Mouse (Mus musculus): ENCODE measurements around the gene Ago3. TPM values are rescaled to one million over a fixed set of nuclear protein-coding genes. Genes with fewer than 3 reads are reported as not detected.

Gene Ago3
- polyA plus RNA-seq, 1 experiment, result 14.7 TPM

DNA sequence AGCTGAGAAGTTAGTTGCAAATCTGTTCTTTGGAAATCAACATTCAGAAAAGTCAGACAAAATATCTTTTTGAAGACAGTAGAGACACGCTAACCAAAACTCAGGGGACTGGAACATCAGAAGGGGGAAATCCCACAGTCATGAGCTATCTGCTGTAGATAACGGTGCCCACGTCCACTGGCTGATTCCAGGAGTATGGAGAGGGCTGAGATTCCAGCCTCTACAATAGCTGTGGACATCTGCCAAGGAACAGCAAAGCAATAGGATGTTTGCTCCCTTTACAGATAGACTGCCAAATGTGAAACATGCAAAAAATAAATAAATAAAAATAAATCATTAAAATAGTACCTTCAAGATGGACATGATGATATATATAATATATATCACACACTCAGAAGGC is 15.2 kb upstream of the Ago3 start:
- no peaks in the 10 kb centered on the region for H3K27me3 ChIP-seq (ENCODE audit: control insufficient read depth, insufficient read depth, low read length)
- no peaks in the 10 kb centered on the region; the same call in 1 of the 2 replicates for H3K36me3 ChIP-seq (ENCODE audit: control insufficient read depth, insufficient read depth, low read length)
- no peak overlapping the region for H3K27ac ChIP-seq (ENCODE audit: control insufficient read depth, insufficient read depth, low read depth, low read length)
- H3K4me3 ChIP-seq (ENCODE audit: control insufficient read depth, low read depth, low read length), result no peak overlapping the region
- no peaks in the 10 kb centered on the region for H3K4me1 ChIP-seq (ENCODE audit: control insufficient read depth, insufficient read depth, low read length)
- TF ChIP-seq CTCF (IDR thresholded peaks at IDR 0.05; ENCODE audit: control insufficient read depth, insufficient read depth, insufficient replicate concordance, low read depth, low read length), result no peak

DNA sequence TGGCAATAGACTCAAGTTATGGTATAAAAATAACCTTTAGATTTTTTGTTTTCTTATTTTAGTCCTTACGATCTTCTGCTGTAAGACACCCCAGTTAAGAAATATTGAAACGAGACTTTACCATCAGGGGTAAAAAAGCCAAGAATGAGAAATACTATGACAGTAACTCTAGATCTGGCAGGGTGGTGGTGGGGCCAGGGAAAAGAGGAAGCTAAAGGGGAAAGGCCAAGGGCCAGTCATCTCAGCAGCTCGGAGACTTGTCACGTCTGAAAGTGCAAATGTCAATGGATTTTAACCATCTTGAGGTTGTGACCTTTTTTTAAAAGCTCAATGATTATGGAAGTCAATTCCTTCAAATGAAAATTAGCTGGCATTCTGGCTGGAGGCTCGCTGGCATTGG is 8.9 kb upstream of the Ago3 start:
- TF ChIP-seq POLR2A (IDR thresholded peaks at IDR 0.05; ENCODE audit: control insufficient read depth, low read depth, low read length) (no peak), CTCF (IDR thresholded peaks at IDR 0.05; ENCODE audit: control insufficient read depth, insufficient read depth, insufficient replicate concordance, low read depth, low read length) (no peak)
- H3K4me3 ChIP-seq (ENCODE audit: control insufficient read depth, low read depth, low read length), result no peak overlapping the region
- H3K36me3 ChIP-seq (ENCODE audit: control insufficient read depth, insufficient read depth, low read length), result no peaks in the 10 kb centered on the region; the same call in 1 of the 2 replicates
- H3K27me3 ChIP-seq (ENCODE audit: control insufficient read depth, insufficient read depth, low read length), result no peaks in the 10 kb centered on the region
- H3K4me1 ChIP-seq (ENCODE audit: control insufficient read depth, insufficient read depth, low read length), result no peaks in the 10 kb centered on the region
- H3K27ac ChIP-seq (ENCODE audit: control insufficient read depth, insufficient read depth, low read depth, low read length), result no peak overlapping the region

DNA sequence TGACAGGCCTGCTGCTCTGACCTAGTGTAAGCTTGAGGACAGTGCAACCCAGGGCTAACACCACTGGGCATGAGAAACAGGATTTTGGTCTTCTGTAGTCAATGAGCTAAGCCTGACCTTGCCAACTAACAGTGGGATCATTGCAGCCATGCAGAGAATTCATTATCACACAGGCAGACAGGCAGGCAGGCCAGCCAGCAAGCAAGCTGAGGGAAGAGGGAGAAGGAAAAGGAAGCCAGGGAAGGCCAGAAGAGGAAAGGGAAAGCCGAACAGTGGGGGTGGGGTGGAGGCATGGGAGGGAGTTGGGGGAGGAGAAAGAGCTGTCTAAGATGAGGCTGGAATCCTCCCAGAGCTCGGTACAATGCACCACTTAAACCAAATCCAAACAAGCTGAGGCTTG is 6.9 kb upstream of the Ago3 start:
- Histone ChIP-seq H3K4me3 (ENCODE audit: control insufficient read depth, low read depth, low read length) (no peak overlapping the region), H3K27me3 (ENCODE audit: control insufficient read depth, insufficient read depth, low read length) (no peaks in the 10 kb centered on the region), H3K27ac (ENCODE audit: control insufficient read depth, insufficient read depth, low read depth, low read length) (no peak overlapping the region), H3K4me1 (ENCODE audit: control insufficient read depth, insufficient read depth, low read length) (no peaks in the 10 kb centered on the region), H3K36me3 (ENCODE audit: control insufficient read depth, insufficient read depth, low read length) (no peaks in the 10 kb centered on the region)
- no peak for TF ChIP-seq CTCF (IDR thresholded peaks at IDR 0.05; ENCODE audit: control insufficient read depth, insufficient read depth, insufficient replicate concordance, low read depth, low read length)
- no peak for TF ChIP-seq POLR2A (IDR thresholded peaks at IDR 0.05; ENCODE audit: control insufficient read depth, low read depth, low read length)

DNA sequence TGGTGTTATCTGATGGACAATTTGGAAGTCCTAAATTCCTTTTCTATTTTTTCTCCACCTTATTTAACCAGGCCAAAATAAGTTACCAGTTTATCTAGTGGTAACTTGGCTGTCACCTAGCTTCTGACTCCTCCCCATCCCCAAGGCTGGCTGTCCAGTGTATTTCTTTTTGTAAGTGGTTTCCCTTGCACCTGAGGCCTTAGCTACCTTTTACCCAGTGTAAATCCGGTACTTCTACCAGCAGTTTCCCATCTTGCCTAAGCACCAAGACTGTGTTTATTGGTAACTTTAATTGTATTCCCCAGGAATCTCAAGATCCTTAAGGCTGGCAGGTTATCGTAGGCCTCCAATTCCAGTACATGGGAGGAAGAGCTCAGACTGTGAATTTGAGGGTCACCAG is 4.7 kb upstream of the Ago3 start:
- no peak for TF ChIP-seq POLR2A (IDR thresholded peaks at IDR 0.05; ENCODE audit: control insufficient read depth, low read depth, low read length)
- no peak for TF ChIP-seq CTCF (IDR thresholded peaks at IDR 0.05; ENCODE audit: control insufficient read depth, insufficient read depth, insufficient replicate concordance, low read depth, low read length)
- Histone ChIP-seq H3K4me3 (ENCODE audit: control insufficient read depth, low read depth, low read length) (no peak overlapping the region), H3K4me1 (ENCODE audit: control insufficient read depth, insufficient read depth, low read length) (no peaks in the 10 kb centered on the region; the same call in 1 of the 2 replicates), H3K36me3 (ENCODE audit: control insufficient read depth, insufficient read depth, low read length) (no peaks in the 10 kb centered on the region), H3K27ac (ENCODE audit: control insufficient read depth, insufficient read depth, low read depth, low read length) (no peak overlapping the region), H3K27me3 (ENCODE audit: control insufficient read depth, insufficient read depth, low read length) (no peaks in the 10 kb centered on the region)

DNA sequence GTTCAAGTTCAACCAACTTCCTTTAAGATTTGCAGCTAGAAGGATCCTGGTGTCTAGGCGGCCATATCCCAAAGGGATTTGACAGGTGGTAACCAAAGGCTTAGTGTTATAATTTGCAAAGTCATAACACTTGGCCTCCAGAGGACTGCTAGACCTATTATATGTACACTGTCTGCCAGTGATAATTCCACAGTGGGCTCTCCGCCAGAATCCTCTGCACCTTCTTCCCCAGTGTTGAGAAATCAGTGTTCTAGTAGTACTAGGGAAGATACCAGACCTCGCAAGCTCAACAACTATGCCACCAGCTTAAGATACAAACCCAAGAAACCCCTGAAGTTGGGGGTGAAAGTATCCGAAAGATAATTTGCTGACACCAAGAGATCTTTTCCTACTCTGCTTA is 3.8 kb upstream of the Ago3 start:
- TF ChIP-seq POLR2A (IDR thresholded peaks at IDR 0.05; ENCODE audit: control insufficient read depth, low read depth, low read length), result no peak
- no peak for TF ChIP-seq CTCF (IDR thresholded peaks at IDR 0.05; ENCODE audit: control insufficient read depth, insufficient read depth, insufficient replicate concordance, low read depth, low read length)
- no peaks in the 10 kb centered on the region; the same call in 1 of the 2 replicates for H3K4me1 ChIP-seq (ENCODE audit: control insufficient read depth, insufficient read depth, low read length)
- no peaks in the 10 kb centered on the region for H3K27me3 ChIP-seq (ENCODE audit: control insufficient read depth, insufficient read depth, low read length)
- H3K27ac ChIP-seq (ENCODE audit: control insufficient read depth, insufficient read depth, low read depth, low read length), result no peak overlapping the region
- H3K36me3 ChIP-seq (ENCODE audit: control insufficient read depth, insufficient read depth, low read length), result no peaks in the 10 kb centered on the region
- H3K4me3 ChIP-seq (ENCODE audit: control insufficient read depth, low read depth, low read length), result no peak overlapping the region

DNA sequence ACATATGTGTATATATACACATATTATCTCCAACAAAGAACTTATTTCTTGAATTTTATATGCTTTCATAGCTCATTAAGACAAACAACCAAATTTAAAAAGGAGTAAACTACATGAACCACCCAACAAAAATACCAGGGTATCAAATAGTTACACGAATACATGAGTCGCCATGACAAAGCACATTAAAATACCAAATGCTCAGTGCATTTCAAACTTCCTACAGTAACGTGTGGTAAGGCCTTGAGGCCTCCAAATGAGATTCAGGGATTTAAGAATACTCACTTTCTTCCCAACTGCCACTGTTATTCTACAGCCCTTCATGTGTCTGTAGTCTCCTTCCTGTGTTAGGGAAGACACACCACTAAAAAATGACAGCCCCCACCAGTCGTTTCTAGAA is 2.4 kb upstream of the Ago3 start:
- no peaks in the 10 kb centered on the region for H3K36me3 ChIP-seq (ENCODE audit: control insufficient read depth, insufficient read depth, low read length)

DNA sequence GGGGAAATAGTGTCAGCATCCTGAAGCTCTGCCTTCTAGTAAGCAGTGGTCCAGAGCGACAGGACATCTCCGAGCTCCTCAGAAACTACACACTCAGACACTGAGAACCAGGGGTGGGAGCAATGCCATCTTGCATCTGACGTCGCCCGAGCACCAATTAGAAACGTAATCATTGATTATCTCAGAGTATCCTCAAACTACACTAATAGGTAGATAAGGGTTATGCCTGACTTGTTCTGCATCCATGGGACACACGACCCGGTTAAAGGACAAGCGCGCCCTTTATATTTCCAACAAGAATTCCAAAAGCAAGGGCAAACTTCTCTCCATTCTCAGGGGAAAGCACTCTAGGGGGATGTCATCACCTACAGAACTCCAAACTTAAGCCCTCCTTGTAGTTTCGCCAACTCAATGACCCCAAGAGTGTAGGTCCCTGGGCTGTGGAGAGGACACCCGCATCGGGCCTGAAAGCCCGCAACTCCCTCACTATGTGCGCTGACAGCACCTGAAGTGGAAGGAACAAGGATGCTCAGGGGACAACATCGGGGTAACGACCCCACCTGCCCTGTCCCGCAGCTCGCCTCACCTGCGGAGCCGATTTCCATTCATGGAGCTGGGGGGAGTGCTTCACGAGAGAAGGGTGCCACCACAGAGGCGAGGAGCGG is 542 bp downstream of the Ago3 start:
- no peaks in the 10 kb centered on the region for H3K27me3 ChIP-seq (ENCODE audit: control insufficient read depth, insufficient read depth, low read length)
- peak overlapping the region; percentile 79 for H3K27ac ChIP-seq (ENCODE audit: control insufficient read depth, insufficient read depth, low read depth, low read length)
- no peaks in the 10 kb centered on the region; the same call in 1 of the 2 replicates for H3K4me1 ChIP-seq (ENCODE audit: control insufficient read depth, insufficient read depth, low read length)
- TF ChIP-seq POLR2A (IDR thresholded peaks at IDR 0.05; ENCODE audit: control insufficient read depth, low read depth, low read length) (no peak), CTCF (IDR thresholded peaks at IDR 0.05; ENCODE audit: control insufficient read depth, insufficient read depth, insufficient replicate concordance, low read depth, low read length) (no peak)
- H3K4me3 ChIP-seq (ENCODE audit: control insufficient read depth, low read depth, low read length), result peak overlapping the region; percentile 97
- H3K36me3 ChIP-seq (ENCODE audit: control insufficient read depth, insufficient read depth, low read length), result no peaks in the 10 kb centered on the region

More for the DNA sequence above, 2.4 kb upstream of the Ago3 start:
- H3K4me3 ChIP-seq (ENCODE audit: control insufficient read depth, low read depth, low read length), result no peak overlapping the region
- no peaks in the 10 kb centered on the region; the same call in 1 of the 2 replicates for H3K4me1 ChIP-seq (ENCODE audit: control insufficient read depth, insufficient read depth, low read length)
- no peak for TF ChIP-seq POLR2A (IDR thresholded peaks at IDR 0.05; ENCODE audit: control insufficient read depth, low read depth, low read length)
- TF ChIP-seq CTCF (IDR thresholded peaks at IDR 0.05; ENCODE audit: control insufficient read depth, insufficient read depth, insufficient replicate concordance, low read depth, low read length), result no peak
- no peak overlapping the region for H3K27ac ChIP-seq (ENCODE audit: control insufficient read depth, insufficient read depth, low read depth, low read length)
- no peaks in the 10 kb centered on the region for H3K27me3 ChIP-seq (ENCODE audit: control insufficient read depth, insufficient read depth, low read length)
